Mouse (Mus musculus) hindlimb bud, embryonic 11.5 days (tissue): Measurements from ENCODE around the gene Wdr49.

Source experiments
- DNase-seq: peaks from one replicate; pipeline ENCODE4 v3.0.0-alpha.2; 2012; ENCODE audit warnings: low read depth, low spot score; ENCODE audit errors: extremely low spot score

Wdr49 gene

GRCm38 (mm10) chr3:75482056-75482455 lies at the start of gene Wdr49:
TSS of gene Wdr49 (minus strand) at chr3:75482156.
- no peak for DNase-seq

GRCm38 (mm10) chr3:75531074-75531473 lies 49.1 kb upstream of the Wdr49 start:
- no peak for DNase-seq

GRCm38 (mm10) chr3:75522527-75522926 lies 40.6 kb upstream of the Wdr49 start:
- no peak for DNase-seq

GRCm38 (mm10) chr3:75521314-75521713 lies 39.4 kb upstream of the Wdr49 start:
- DNase-seq: no peak

- DNase-seq: peak; percentile 20
These were observed 35.8 kb upstream of the Wdr49 start for GRCm38 (mm10) chr3:75517631-75518250.

GRCm38 (mm10) chr3:75498961-75499960 lies 17.3 kb upstream of the Wdr49 start:
- DNase-seq: no peak

- DNase-seq: no peak
These were observed 11.0 kb upstream of the Wdr49 start for GRCm38 (mm10) chr3:75492913-75493312.

GRCm38 (mm10) chr3:75475106-75475505 lies 6.8 kb downstream of the Wdr49 start:
- no peak for DNase-seq

- no peak for DNase-seq
These were observed 7.3 kb downstream of the Wdr49 start for GRCm38 (mm10) chr3:75474657-75475056.

GRCm38 (mm10) chr3:75468154-75468553 lies 13.8 kb downstream of the Wdr49 start:
- no peak for DNase-seq

GRCm38 (mm10) chr3:75430564-75431181 lies 51.3 kb downstream of the Wdr49 start:
- no peak for DNase-seq

GRCm38 (mm10) chr3:75395918-75396317 lies 86.0 kb downstream of the Wdr49 start:
- no peak for DNase-seq

- no peak for DNase-seq
These were observed 86.6 kb downstream of the Wdr49 start for GRCm38 (mm10) chr3:75395121-75395895.

- DNase-seq: no peak
These were observed 87.5 kb downstream of the Wdr49 start for GRCm38 (mm10) chr3:75394487-75394886.

- no peak for DNase-seq
These were observed 100.2 kb downstream of the Wdr49 start for GRCm38 (mm10) chr3:75381776-75382175.

- DNase-seq: no peak
These were observed 128.0 kb downstream of the Wdr49 start for GRCm38 (mm10) chr3:75353972-75354371.

- DNase-seq: peak; percentile 3
These were observed 144.8 kb downstream of the Wdr49 start for GRCm38 (mm10) chr3:75337196-75337595.

GRCm38 (mm10) chr3:75320999-75321398 lies 161.0 kb downstream of the Wdr49 start:
- DNase-seq: no peak

GRCm38 (mm10) chr3:75308861-75309260 lies 173.1 kb downstream of the Wdr49 start:
- no peak for DNase-seq

GRCm38 (mm10) chr3:75308228-75308627 lies 173.7 kb downstream of the Wdr49 start:
- no peak for DNase-seq

- no peak for DNase-seq
These were observed 176.4 kb downstream of the Wdr49 start for GRCm38 (mm10) chr3:75305584-75305983.
